Mouse (Mus musculus) hindbrain, embryonic 14.5 days (tissue): Measurements from ENCODE around the gene Tmtc1. TPM values are rescaled to one million over a fixed set of nuclear protein-coding genes. Genes with fewer than 3 reads are reported as not detected.

Experiments
- ATAC-seq: fragments of 200-750 bp; cut with Nextera tagmentation; 2 replicates; pipeline ENCODE4 v1.8.0; 2017; ENCODE audit warnings: moderate number of reproducible peaks, mild to moderate bottlenecking, moderate TSS enrichment, moderate library complexity; ENCODE audit not compliant: low FRiP score
- DNase-seq: peaks from one replicate; pipeline ENCODE4 v3.0.0-alpha.2; 2015; ENCODE audit warnings: low spot score
- H3K27ac ChIP-seq: fragments of 300-500 bp; sonication (generic); 2 replicates; pipeline ENCODE4 v1.5.1; 2014; ENCODE audit warnings: mild to moderate bottlenecking, moderate library complexity
- H3K27me3 ChIP-seq: fragments of 300-500 bp; sonication (generic); 2 replicates; pipeline ENCODE4 v1.6.1; 2014; ENCODE audit warnings: mild to moderate bottlenecking, low read length, mixed read lengths; ENCODE audit not compliant: control insufficient read depth, insufficient read depth
- H3K36me3 ChIP-seq: fragments of 300-500 bp; sonication (generic); replicated peaks from 2 replicates; pipeline ENCODE4 v1.6.1; 2014; ENCODE audit not compliant: control insufficient read depth, insufficient read depth
- H3K4me1 ChIP-seq: fragments of 300-500 bp; sonication (generic); replicated peaks from 2 replicates; pipeline ENCODE4 v1.6.1; 2014; ENCODE audit warnings: antibody characterized with exemption, low read length, mixed read lengths; ENCODE audit not compliant: control insufficient read depth, insufficient read depth
- H3K4me2 ChIP-seq: fragments of 300-500 bp; sonication (generic); replicated peaks from 2 replicates; pipeline ENCODE4 v1.6.1; 2014; ENCODE audit warnings: mild to moderate bottlenecking, moderate library complexity
- H3K4me3 ChIP-seq: fragments of 300-500 bp; sonication (generic); replicated peaks from 2 replicates; pipeline ENCODE4 v1.5.1; 2014; ENCODE audit warnings: mild to moderate bottlenecking, low read length
- H3K9ac ChIP-seq: fragments of 300-500 bp; sonication (generic); 2 replicates; pipeline ENCODE4 v1.6.1; 2014
- H3K9me3 ChIP-seq: fragments of 300-500 bp; sonication (generic); 2 replicates; pipeline ENCODE4 v1.6.1; 2016; ENCODE audit warnings: low read length; ENCODE audit not compliant: control insufficient read depth
- WGBS: fragments of 180-500 bp; shearing (Covaris S2); extraction: QIAGEN DNeasy Blood & Tissue Kit; methylation state at CpG from one replicate; pipeline ENCODE4 v1.1.7; 2014; 5-methylcytosine and 5-hydroxymethylcytosine counted together
- polyA plus RNA-seq: library from polyadenylated mRNA; unstranded; fragments of >200 nt; fragmentation: Nextera tagmentation; extraction: Ambion mirVana; gene quantifications from 2 replicates; pipeline ENCODE4 v1.2.1, GENCODE M21; 2014

Gene Tmtc1
- polyA plus RNA-seq, 1 experiment from 2014 or later: 5.3 TPM

DNA sequence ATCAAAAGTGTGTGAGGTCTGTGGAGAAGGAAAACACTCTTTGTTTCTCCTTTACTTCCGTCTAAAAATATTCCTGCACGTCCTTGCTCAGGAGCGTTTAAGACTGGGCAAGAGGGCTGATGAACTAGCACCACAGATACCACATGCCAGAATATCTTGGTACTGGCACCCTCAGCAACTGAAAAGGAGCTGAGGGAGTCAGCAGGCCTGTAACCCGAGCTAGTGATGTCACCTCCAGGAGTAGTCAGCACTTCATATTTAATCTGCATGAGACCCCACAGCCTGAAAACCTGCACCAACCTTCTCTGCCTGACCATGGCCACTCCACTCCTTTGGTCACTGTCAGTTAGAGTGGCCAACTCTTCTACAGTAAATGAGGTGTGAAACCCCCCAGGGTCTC is 5.1 kb downstream of the Tmtc1 start:
- Histone ChIP-seq H3K9ac (no peak overlapping the region), H3K36me3 (no peaks in the 10 kb centered on the region), H3K4me2 (no peak overlapping the region), H3K4me3 (no peak overlapping the region), H3K27ac (no peak overlapping the region), H3K4me1 (peaks cover 14% of the 10 kb centered on the region), H3K27me3 (peaks cover 16% of the 10 kb centered on the region; the same call in 1 of the 2 replicates), H3K9me3 (no peaks in the 10 kb centered on the region)
- ATAC-seq: no peak
- WGBS: 72% methylated on average over 4 of the region's 4 CpGs
- no peak for DNase-seq

DNA sequence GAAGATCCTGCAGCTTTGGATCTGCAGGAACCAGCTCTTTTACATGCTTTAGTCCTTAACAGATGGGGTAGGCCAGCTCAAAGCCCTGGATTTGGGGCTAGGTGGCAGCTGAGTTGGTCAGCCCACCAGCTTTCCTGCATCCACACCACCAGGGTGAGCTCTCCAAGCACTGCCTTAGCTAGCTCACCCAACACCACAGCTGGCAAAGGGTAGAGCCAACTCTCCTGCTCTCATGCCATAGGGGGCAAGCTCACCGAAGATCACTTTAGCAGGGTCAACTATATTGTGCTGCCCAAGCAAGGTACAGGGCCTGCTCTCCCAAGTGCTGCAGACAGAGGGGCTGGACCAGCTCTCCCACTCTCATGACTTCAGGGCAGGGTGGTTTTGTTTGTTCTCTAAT is 6.6 kb downstream of the Tmtc1 start:
- Histone ChIP-seq H3K4me2 (no peak overlapping the region), H3K4me1 (peaks cover 13% of the 10 kb centered on the region), H3K27me3 (peaks cover 16% of the 10 kb centered on the region; the same call in 1 of the 2 replicates), H3K9ac (no peak overlapping the region), H3K36me3 (no peaks in the 10 kb centered on the region), H3K9me3 (no peaks in the 10 kb centered on the region), H3K27ac (no peak overlapping the region), H3K4me3 (no peak overlapping the region)
- no peak for DNase-seq
- no peak for ATAC-seq
- 100% methylated on average over 1 of the region's 1 CpGs for WGBS

DNA sequence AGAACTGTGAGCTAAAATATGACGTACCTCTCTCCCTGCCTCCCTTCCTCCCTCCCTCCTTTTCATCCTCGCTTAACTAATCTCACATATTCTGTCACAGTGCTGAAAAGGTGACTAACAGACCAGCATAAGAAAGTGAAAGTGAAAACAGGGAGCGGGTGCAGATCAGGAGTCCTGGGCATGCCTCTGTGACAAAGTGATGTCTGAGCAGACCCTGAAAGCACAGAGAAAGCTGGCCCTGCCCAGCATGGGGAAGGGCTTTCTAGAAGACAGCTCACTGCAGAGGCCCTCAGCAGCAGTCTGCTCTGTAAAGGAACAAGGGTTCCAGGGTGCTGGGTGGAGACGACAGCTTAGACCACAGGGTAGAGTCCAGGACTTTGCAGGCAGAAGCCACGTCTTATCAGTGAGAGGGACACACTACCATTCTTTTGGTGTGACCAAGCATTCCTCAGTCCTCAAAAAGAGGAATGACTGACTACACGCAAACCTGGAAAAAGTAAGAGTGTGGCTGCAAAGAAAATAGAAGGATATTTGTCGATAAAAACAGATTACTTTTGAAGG is 7.7 kb downstream of the Tmtc1 start:
- Histone ChIP-seq H3K36me3 (no peaks in the 10 kb centered on the region), H3K4me3 (no peak overlapping the region), H3K4me2 (no peak overlapping the region), H3K27ac (no peak overlapping the region), H3K9me3 (no peaks in the 10 kb centered on the region), H3K4me1 (peaks cover 3% of the 10 kb centered on the region; the same call in 1 of the 2 replicates), H3K9ac (no peak overlapping the region), H3K27me3 (peaks cover 10% of the 10 kb centered on the region; the same call in 1 of the 2 replicates)
- no peak for ATAC-seq
- DNase-seq: no peak
- 86% methylated on average over 7 of the region's 7 CpGs for WGBS

DNA sequence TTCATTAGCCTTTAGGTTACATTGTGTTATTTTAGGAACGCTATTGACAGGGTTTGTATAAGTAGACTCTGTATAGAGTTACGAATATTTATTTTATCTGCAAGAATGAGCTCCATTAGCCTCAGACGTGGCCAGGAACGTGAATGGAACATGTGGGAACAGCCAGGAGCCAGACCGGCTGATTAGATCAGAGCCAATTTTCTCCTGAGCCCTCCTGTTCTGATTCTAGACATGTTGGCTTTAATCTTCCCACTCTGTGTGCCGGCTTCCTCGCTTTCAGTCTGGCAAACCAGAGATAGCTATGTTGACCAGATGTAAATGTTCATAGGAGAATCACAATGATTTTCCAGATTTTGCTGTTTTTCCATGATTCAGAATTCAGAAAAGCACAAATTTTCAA is 22.6 kb downstream of the Tmtc1 start:
- Histone ChIP-seq H3K27me3 (no peaks in the 10 kb centered on the region), H3K9me3 (no peaks in the 10 kb centered on the region), H3K36me3 (no peaks in the 10 kb centered on the region), H3K4me1 (peaks cover 5% of the 10 kb centered on the region; the same call in 1 of the 2 replicates), H3K9ac (no peak overlapping the region), H3K4me3 (no peak overlapping the region), H3K4me2 (no peak overlapping the region), H3K27ac (0 out of 2 replicates have a peak overlapping the region, but pooled peaks have one; percentile 29)
- DNase-seq (peak; percentile 32), ATAC-seq (no peak)
- WGBS: 53% methylated on average over 7 of the region's 7 CpGs

DNA sequence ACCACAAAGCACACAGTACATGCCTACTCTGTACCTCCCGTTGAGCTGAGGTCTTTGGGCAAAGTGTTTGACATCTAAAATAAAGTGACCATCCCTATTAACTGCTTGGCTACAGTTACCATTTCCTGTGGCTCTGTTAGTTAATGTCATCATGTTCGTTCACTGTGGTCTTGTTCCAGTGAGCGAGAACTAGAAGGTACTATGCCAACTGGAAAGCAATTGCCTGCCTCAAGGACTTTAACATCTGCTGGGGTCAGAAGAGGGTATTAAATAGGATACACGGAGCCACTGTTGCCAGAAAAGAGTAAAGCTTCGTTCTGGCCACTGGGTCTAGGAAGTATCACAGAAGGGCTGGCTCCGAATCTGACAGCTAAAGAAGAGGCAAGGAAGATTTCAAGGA is 23.8 kb downstream of the Tmtc1 start:
- no peak for ATAC-seq

DNA sequence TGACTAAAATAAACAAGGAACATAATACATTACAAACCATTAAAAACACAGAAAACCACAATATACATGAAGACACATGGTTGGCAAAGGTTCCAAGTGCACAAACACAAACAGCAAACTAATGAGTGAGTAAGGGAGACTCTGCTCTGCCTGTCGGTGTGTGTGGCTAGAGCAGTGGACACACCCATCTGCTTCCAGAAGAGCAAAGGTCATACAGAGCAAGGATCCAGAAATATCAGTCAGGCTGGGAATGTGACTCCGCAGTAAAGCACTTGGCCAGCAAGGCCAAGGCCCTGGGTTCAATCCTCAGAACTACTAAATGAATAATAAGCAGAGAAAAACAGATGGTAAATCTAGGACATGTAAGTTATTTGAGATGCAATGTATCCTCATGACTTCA is 27.6 kb downstream of the Tmtc1 start:
- Histone ChIP-seq H3K9ac (no peak overlapping the region), H3K9me3 (no peaks in the 10 kb centered on the region), H3K4me1 (no peaks in the 10 kb centered on the region), H3K27ac (no peak overlapping the region), H3K27me3 (no peaks in the 10 kb centered on the region), H3K4me2 (no peak overlapping the region), H3K36me3 (no peaks in the 10 kb centered on the region), H3K4me3 (no peak overlapping the region)
- WGBS: 74% methylated on average over 2 of the region's 2 CpGs
- no peak for ATAC-seq
- no peak for DNase-seq

More for the DNA sequence above, 23.8 kb downstream of the Tmtc1 start:
- H3K4me3 ChIP-seq: no peak overlapping the region
- no peaks in the 10 kb centered on the region for H3K36me3 ChIP-seq
- H3K27ac ChIP-seq: no peak overlapping the region
- H3K4me1 ChIP-seq: peaks cover 5% of the 10 kb centered on the region; the same call in 1 of the 2 replicates
- no peak overlapping the region for H3K4me2 ChIP-seq
- WGBS: 82% methylated on average over 6 of the region's 6 CpGs
- no peaks in the 10 kb centered on the region for H3K9me3 ChIP-seq
- no peak overlapping the region for H3K9ac ChIP-seq
- no peak for DNase-seq
- no peaks in the 10 kb centered on the region for H3K27me3 ChIP-seq

DNA sequence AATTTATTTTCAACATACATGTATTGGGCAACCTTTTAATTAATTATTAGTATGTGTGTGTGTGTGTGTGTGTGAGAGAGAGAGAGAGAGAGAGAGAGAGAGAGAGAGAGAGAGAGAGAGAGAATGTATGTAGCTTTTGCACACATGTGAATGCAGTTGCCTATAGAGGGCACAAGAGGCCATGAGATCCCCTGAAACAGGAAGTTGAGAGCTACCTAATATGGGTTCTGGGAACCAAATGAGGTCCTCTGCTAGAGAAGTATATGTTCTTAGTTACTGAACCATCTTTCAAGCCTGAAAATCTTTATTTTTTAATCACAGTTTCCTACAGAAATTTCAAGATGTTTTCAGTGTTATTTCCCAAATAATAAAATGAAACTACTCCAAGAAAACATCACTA is 30.6 kb downstream of the Tmtc1 start:
- ATAC-seq (no peak), DNase-seq (no peak)
- H3K27me3 ChIP-seq: no peaks in the 10 kb centered on the region
- no peak overlapping the region for H3K27ac ChIP-seq
- 0 out of 2 replicates have a peak, but pooled peaks cover 4% of the 10 kb centered on the region for H3K36me3 ChIP-seq
- H3K9me3 ChIP-seq: no peaks in the 10 kb centered on the region
- no peak overlapping the region for H3K4me2 ChIP-seq
- H3K4me3 ChIP-seq: no peak overlapping the region
- H3K4me1 ChIP-seq: no peaks in the 10 kb centered on the region
- H3K9ac ChIP-seq: no peak overlapping the region

DNA sequence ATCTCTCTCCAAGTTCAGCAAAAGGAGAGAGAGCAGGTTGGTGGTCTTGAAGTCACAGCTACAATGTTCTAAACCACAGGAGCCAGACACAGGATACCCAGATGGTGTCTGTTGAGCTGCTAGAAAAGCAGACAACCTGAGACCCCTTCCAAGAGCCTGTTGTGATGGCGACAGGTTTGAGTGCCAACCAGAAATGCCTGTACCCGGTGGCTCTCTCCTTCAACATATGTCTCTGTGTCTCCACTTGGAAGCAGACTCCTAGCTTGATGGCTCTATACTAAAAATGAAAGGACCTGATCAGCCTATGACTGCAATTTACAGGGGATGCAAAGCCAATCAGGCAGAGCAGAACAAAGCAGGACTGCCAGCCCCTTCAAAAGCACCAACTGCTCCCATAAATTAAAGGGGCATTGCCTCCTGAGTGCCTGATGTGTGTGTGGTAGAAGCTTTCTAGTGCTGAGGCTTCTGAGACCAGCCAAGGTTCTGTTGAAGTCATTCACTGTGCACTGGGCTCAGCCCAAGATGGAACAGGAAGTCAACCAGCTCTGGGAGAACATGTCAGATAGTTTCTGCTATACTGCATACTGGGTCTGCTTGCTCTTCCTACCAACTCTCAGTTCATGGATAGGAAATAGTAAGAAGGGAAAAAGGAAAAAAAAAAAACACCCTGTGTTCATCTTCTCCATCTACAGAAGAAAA is 37.2 kb downstream of the Tmtc1 start:
- H3K27ac ChIP-seq: no peak overlapping the region
- no peak overlapping the region for H3K4me3 ChIP-seq
- 0 out of 2 replicates have a peak, but pooled peaks cover 4% of the 10 kb centered on the region for H3K36me3 ChIP-seq
- no peaks in the 10 kb centered on the region for H3K27me3 ChIP-seq
- H3K4me2 ChIP-seq: no peak overlapping the region
- no peak overlapping the region for H3K9ac ChIP-seq
- ATAC-seq (no peak), DNase-seq (no peak)
- no peaks in the 10 kb centered on the region for H3K4me1 ChIP-seq
- H3K9me3 ChIP-seq: no peaks in the 10 kb centered on the region
- WGBS: 81% methylated on average over 2 of the region's 2 CpGs

DNA sequence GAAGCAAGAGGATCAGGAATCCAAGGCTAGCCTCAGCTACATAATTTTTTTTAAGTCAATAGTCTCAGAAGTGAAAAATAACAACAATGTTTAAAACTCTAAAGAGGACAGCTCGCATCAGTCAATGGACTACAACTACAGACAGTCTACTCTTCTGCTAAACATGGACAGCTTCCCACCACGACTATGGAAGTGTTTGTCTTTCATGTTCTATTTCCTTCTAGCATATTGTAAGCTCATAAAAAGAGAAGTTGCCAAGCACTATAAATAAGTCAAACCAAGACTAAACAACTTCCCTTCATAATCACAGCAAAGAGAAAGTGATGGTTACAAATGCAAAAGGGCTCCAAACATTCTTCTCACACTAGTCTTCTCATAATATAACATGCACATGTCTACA is 38.6 kb downstream of the Tmtc1 start:
- Histone ChIP-seq H3K4me2 (no peak overlapping the region), H3K9me3 (no peaks in the 10 kb centered on the region), H3K9ac (no peak overlapping the region), H3K36me3 (0 out of 2 replicates have a peak, but pooled peaks cover 4% of the 10 kb centered on the region), H3K4me3 (no peak overlapping the region), H3K4me1 (no peaks in the 10 kb centered on the region), H3K27ac (no peak overlapping the region), H3K27me3 (no peaks in the 10 kb centered on the region)
- WGBS: 89% methylated on average over 2 of the region's 2 CpGs
- DNase-seq (no peak), ATAC-seq (no peak)
